Mouse (Mus musculus): Measurements from ENCODE around the gene Gabrg3.

GRCm38 (mm10) chr7:57330240-57330639, 56.7 kb downstream of the Gabrg3 start:
- TF ChIP-seq POLR2A (IDR thresholded peaks at IDR 0.05; ENCODE audit: borderline replicate concordance, low read depth, low read length) (no peak), CTCF (IDR thresholded peaks at IDR 0.05; ENCODE audit: low read depth, low read length) (no peak)
